Mouse (Mus musculus): ENCODE measurements around the gene Olfr1358.
"Not testable (repeated sequence)": the region's sequence is repeated elsewhere in the genome, so short reads cannot be mapped to it uniquely, and the experiment has no call there.

The Olfr1358 gene

DNA sequence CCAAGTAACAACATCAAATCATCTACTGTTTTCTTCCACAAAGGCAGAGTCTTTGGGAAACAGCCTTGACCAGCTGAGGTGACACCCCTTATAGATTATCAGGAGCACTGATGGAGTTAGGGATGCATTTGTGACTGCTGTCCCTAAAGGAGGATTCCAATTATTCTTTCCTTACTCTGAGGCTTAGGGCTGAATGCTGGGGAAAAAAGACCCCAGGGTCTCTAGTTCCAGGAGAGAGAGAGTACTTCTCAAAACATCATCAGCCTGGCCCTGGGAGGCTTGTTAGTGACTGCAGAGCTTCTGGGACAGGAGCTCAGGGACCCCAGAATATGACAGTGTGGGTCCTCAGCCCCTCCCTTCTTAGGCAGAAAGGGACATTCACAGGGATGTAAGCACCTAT is at the start of gene Olfr1358:
Gene Olfr1358, plus strand, starts transcription at position 301 of the 400 bp plus-strand sequence.
- DNase-seq, result no peak

GRCm38 (mm10) chr10:78467761-78468310 is 49.4 kb upstream of the Olfr1358 start:
- DNase-seq, result peak; percentile 19

DNA sequence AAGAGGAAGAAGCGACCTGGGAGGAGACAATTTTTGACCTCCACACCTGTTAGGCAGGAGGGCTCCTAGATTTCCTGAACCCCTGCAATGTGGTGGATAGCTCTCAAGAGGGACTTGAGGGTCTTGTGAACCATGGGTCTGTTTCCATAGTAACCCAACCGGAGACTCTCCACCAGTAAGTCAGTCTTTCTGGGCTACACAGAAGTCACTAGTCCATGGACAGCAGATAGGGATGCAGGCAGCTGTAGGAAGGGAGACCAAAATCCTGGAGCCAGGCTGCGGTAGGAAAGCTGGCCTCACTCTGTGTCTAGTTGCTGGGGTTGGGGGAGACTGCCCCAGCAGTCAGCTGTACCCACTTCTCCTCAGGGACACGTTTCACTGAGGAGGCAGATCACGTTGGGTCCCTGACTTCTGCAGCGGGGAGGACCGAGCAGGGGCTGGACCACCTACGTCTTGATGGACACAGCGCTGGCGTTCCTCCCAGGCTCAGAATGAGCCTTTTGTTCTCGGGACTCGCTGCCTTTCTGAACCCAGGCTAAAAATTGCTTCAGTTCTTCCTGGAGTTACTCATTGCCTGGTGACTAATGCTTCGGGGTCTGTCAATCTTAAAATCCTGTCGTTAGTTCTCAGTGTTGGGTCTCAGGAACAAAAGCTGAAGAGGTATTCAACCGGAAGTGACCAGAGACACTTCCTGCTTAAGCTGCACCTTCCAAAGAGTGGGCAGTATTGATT is 46.5 kb upstream of the Olfr1358 start:
- no peak for DNase-seq

DNA sequence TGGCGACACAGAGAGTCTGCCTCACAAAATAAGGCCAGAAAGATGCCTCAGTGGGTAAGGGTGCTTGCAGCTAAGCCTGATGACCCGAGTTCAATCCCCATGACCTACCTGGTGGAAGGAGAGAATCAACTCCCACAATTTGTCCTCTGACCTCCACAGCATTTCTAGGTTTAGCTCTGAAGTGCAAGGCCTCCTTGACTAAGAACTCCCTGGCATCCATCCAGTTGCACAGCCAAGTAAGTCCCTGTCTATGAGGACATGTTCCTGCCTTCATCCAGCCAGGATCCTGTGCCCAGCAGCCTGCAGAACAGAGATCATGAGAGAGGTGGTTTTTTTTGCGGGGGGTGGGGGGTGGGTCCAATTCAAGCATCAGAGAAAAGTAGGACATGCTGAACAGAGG is 45.2 kb upstream of the Olfr1358 start:
- DNase-seq, result no peak

DNA sequence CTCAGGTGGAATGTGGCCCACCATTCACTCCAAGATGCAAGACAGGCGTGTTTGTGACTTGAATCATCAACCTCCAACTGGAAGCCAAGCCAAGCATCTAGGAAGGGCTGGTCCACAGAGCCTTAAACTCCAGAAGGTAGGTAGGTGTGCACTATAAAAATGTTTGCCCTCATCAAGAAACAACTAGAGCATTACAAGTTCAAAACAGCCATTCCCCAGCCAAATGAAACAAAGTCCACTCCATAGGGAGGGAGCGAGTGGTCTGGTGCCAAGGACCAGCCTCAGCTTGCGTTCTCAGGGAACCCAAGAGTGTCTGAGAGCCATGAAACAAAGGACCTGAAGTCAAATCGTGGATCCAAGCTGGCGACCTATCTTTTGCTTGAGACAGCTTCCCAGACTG is 43.8 kb upstream of the Olfr1358 start:
- DNase-seq, result no peak

GRCm38 (mm10) chr10:78474759-78475158 is 42.5 kb upstream of the Olfr1358 start:
- no peak for DNase-seq

DNA sequence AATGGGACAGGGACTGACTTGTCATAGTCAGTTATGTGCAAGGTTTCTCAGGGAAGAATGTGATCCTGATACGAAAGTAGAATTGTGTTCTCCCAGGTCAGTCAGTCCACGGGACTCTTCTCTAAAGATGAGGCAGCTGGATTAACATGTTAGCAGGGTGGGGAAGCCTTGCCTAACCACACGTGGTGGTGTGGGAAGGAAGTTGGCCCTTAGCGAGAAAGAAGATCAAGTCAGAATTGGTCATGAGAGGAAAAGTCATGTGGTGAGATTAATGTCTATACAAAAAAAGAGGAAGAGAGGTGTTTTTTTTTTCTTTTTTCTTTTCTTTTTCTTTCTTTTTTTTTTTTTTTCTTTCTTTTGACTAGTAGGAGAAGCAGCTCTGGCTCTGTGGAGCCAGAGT is 40.4 kb upstream of the Olfr1358 start:
- DNase-seq, result no peak

- no peak for DNase-seq
Measured at GRCm38 (mm10) chr10:78480954-78481927, 36.0 kb upstream of the Olfr1358 start.

GRCm38 (mm10) chr10:78481928-78482499 is 35.2 kb upstream of the Olfr1358 start:
- DNase-seq, result peak; percentile 55

DNA sequence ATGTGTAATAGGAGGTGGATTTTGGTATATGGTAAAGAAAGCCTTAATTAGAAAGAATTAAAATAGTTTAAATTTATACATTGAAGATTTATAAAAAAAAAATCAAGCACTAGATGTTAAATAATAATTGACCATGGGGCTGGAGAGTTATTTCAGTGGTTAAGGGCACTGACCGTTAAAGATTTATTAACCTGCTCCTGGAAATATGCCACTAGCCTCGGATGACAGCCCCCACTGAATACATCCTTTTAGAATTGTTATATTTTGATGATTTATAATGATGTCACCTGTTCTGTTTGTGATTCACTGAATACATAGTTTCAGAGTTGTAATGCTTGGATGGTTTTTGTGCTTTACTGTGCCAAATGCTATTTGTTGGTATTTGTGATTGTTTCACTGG is 31.9 kb upstream of the Olfr1358 start:
- not testable (repeated sequence) for DNase-seq

GRCm38 (mm10) chr10:78486871-78487270 is 30.4 kb upstream of the Olfr1358 start:
- DNase-seq, result no peak

GRCm38 (mm10) chr10:78487431-78488086 is 29.7 kb upstream of the Olfr1358 start:
- peak; percentile 90 for DNase-seq

- DNase-seq, result no peak
Measured at GRCm38 (mm10) chr10:78502986-78503733, 14.1 kb upstream of the Olfr1358 start.

GRCm38 (mm10) chr10:78519792-78520191 is 2.6 kb downstream of the Olfr1358 start:
- DNase-seq, result no peak

DNA sequence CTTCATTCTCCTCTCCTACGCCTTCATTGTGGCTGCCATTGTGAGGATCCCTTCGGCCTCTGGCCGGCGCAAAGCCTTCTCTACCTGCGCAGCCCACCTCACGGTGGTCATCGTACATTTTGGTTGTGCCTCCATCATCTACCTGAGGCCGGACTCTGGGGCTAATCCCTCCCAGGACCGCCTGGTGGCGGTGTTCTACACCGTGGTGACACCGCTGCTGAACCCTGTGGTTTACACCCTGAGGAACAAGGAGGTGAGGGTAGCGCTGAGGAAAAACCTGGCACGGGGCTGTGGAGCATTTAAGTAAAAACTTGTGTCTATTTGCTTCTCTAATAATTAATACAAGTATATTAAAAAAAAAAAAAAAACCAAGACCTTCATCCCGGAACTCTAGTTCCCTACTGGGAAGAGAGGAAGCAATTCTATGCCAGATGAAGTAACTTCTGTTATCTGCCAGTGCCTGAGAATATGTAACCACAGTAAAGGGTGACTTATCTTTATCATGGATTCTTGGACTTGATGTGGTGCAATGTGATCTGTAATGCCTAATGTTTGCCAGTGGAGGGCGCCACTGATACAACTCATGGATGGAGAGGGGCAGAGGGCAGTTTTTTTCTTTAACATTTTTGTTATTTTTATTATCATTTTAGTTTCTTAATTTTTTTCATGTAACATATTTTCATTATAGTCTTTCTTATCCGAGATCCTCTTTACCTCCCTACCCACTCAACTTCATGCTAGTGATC is 3.2 kb downstream of the Olfr1358 start:
- DNase-seq, result peak; percentile 15

DNA sequence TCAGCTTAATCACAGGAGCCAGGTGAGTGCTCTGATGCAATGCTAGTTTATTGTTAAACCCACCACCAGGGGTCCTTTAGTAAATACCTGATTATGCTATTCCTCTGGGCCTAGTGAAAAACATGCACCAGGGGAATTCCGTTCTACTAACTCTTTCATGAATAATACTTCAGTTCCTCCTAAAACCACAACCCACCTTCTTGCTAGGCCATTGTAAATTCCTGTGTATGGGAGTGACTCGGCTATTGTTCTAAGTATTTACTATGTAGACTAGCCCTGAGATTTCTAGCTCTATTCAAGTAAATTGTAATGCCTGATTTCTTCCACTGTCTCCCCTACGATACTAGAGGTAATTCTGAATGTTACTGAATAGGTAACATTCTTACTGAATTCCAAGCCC is 7.8 kb downstream of the Olfr1358 start:
- DNase-seq, result not testable (repeated sequence)

GRCm38 (mm10) chr10:78525511-78525910 is 8.3 kb downstream of the Olfr1358 start:
- no peak for DNase-seq

DNA sequence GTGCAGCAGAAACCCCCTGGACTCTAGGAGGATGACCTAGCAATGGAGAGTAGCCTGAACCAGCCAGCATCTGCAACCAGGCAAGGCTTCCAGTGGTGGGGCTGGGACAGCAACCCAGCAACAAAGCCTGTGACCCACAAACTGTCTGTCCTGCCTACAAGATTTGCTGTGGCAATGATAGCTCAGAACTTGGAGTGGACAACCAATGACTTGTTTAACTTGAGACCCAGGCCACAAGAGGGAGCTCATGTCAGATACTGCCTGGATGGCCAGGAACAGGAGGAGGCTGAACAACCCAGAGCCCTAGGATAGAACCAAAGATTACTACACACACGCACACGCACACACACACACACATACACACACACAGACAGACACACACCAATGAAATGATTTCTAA is 23.7 kb downstream of the Olfr1358 start:
- DNase-seq, result peak; percentile 63

DNA sequence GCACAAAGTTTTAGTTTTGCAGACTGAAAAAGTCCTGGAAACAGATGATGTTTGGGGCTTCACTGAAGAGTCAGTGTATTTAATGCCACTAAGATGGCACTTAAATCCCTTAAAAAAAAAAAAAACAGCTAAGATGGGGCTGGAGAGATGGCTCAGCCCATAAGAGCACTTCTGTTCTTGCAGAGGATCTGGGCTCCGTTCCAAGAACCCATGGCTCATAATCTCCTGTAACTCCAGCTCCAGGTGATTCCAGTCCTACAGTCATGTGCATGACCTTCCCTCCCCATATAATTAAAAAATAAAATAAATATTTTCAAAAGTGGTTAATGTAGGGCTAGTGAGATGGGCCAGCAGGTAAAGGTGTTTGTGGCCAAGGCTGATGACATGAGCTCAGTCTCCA is 47.8 kb downstream of the Olfr1358 start:
- no peak for DNase-seq

- no peak for DNase-seq
Measured at GRCm38 (mm10) chr10:78569191-78569590, 52.0 kb downstream of the Olfr1358 start.

DNA sequence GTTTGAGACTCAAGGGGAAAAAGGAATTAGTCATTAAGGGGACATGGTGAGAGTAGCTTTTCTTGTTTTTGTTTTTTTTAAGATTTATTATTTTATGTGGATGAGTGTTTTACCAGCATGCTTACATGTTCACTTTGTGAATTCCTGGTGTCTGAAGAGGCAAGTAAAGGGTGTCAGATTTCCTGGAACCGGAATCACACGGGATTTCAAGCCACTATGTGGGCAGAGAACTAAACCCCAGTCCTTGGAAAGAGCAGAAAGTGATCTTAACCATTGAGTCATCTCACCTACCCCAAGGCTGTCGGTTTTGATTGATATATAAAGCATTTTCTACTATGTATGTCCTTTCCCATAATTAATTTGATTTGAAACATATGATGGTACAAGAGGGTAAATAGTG is 52.5 kb downstream of the Olfr1358 start:
- no peak for DNase-seq
